Mouse (Mus musculus): ENCODE measurements around the gene Lrrc71. TPM values are rescaled to one million over a fixed set of nuclear protein-coding genes. Genes with fewer than 3 reads are reported as not detected.
A peak's percentile ranks its signal among the peaks of the same experiment; 100 is the strongest.

Lrrc71 gene
- polyA plus RNA-seq, 1 experiment: not detected

GRCm38 (mm10) chr3:87749036-87749435 is 611 bp upstream of the Lrrc71 start:
- no peak overlapping the region for H3K27ac ChIP-seq (replicated peaks; ENCODE audit: low read depth, low read length)
- no peaks in the 10 kb centered on the region; the same call in 1 of the 2 replicates for H3K4me1 ChIP-seq (ENCODE audit: control insufficient read depth, insufficient read depth, insufficient read length, low read length)
- no peak overlapping the region for H3K4me3 ChIP-seq (ENCODE audit: insufficient read depth, low read depth, low read length)

- Histone ChIP-seq H3K4me1 (ENCODE audit: control insufficient read depth, insufficient read depth, insufficient read length, low read length) (no peaks in the 10 kb centered on the region; the same call in 1 of the 2 replicates), H3K4me3 (ENCODE audit: insufficient read depth, low read depth, low read length) (no peak overlapping the region), H3K27ac (replicated peaks; ENCODE audit: low read depth, low read length) (no peak overlapping the region)
These were observed 3.3 kb downstream of the Lrrc71 start for GRCm38 (mm10) chr3:87745036-87745659.

- Histone ChIP-seq H3K27ac (replicated peaks; ENCODE audit: low read depth, low read length) (no peak overlapping the region), H3K4me1 (ENCODE audit: control insufficient read depth, insufficient read depth, insufficient read length, low read length) (no peaks in the 10 kb centered on the region; the same call in 1 of the 2 replicates), H3K4me3 (ENCODE audit: insufficient read depth, low read depth, low read length) (no peak overlapping the region)
These were observed 4.5 kb downstream of the Lrrc71 start for GRCm38 (mm10) chr3:87743927-87744326.

- H3K4me3 ChIP-seq (ENCODE audit: insufficient read depth, low read depth, low read length): no peak overlapping the region
- H3K4me1 ChIP-seq (ENCODE audit: control insufficient read depth, insufficient read depth, insufficient read length, low read length): no peaks in the 10 kb centered on the region; the same call in 1 of the 2 replicates
- H3K27ac ChIP-seq (replicated peaks; ENCODE audit: low read depth, low read length): no peak overlapping the region
These were observed 5.7 kb downstream of the Lrrc71 start for GRCm38 (mm10) chr3:87742735-87743134.

- Histone ChIP-seq H3K4me1 (ENCODE audit: control insufficient read depth, insufficient read depth, insufficient read length, low read length) (no peaks in the 10 kb centered on the region; the same call in 1 of the 2 replicates), H3K27ac (replicated peaks; ENCODE audit: low read depth, low read length) (no peak overlapping the region), H3K4me3 (ENCODE audit: insufficient read depth, low read depth, low read length) (no peak overlapping the region)
These were observed 6.4 kb downstream of the Lrrc71 start for GRCm38 (mm10) chr3:87742013-87742412.

- H3K27ac ChIP-seq (replicated peaks; ENCODE audit: low read depth, low read length): no peak overlapping the region
- H3K4me3 ChIP-seq (ENCODE audit: insufficient read depth, low read depth, low read length): no peak overlapping the region
- no peaks in the 10 kb centered on the region for H3K4me1 ChIP-seq (ENCODE audit: control insufficient read depth, insufficient read depth, insufficient read length, low read length)
These were observed 9.5 kb downstream of the Lrrc71 start for GRCm38 (mm10) chr3:87738906-87739305.

GRCm38 (mm10) chr3:87735335-87735734 is 13.1 kb downstream of the Lrrc71 start:
- H3K4me1 ChIP-seq (ENCODE audit: control insufficient read depth, insufficient read depth, insufficient read length, low read length): peaks cover 2% of the 10 kb centered on the region; the same call in 1 of the 2 replicates
- H3K27ac ChIP-seq (replicated peaks; ENCODE audit: low read depth, low read length): no peak overlapping the region
- H3K4me3 ChIP-seq (ENCODE audit: insufficient read depth, low read depth, low read length): no peak overlapping the region

GRCm38 (mm10) chr3:87733984-87734761 is 14.3 kb downstream of the Lrrc71 start:
- H3K27ac ChIP-seq (replicated peaks; ENCODE audit: low read depth, low read length): peak overlapping the region; percentile 84
- peaks cover 2% of the 10 kb centered on the region; the same call in 1 of the 2 replicates for H3K4me1 ChIP-seq (ENCODE audit: control insufficient read depth, insufficient read depth, insufficient read length, low read length)
- peak overlapping the region; percentile 46 for H3K4me3 ChIP-seq (ENCODE audit: insufficient read depth, low read depth, low read length)

GRCm38 (mm10) chr3:87733098-87733497 is 15.3 kb downstream of the Lrrc71 start:
- H3K27ac ChIP-seq (replicated peaks; ENCODE audit: low read depth, low read length): no peak overlapping the region
- H3K4me1 ChIP-seq (ENCODE audit: control insufficient read depth, insufficient read depth, insufficient read length, low read length): peaks cover 2% of the 10 kb centered on the region; the same call in 1 of the 2 replicates
- H3K4me3 ChIP-seq (ENCODE audit: insufficient read depth, low read depth, low read length): no peak overlapping the region

- no peak overlapping the region for H3K4me3 ChIP-seq (ENCODE audit: insufficient read depth, low read depth, low read length)
- H3K27ac ChIP-seq (replicated peaks; ENCODE audit: low read depth, low read length): no peak overlapping the region
- peaks cover 2% of the 10 kb centered on the region; the same call in 1 of the 2 replicates for H3K4me1 ChIP-seq (ENCODE audit: control insufficient read depth, insufficient read depth, insufficient read length, low read length)
These were observed 19.7 kb downstream of the Lrrc71 start for GRCm38 (mm10) chr3:87728696-87729095.

GRCm38 (mm10) chr3:87726191-87726590 is 22.2 kb downstream of the Lrrc71 start:
- Histone ChIP-seq H3K4me3 (ENCODE audit: insufficient read depth, low read depth, low read length) (no peak overlapping the region), H3K4me1 (ENCODE audit: control insufficient read depth, insufficient read depth, insufficient read length, low read length) (no peaks in the 10 kb centered on the region), H3K27ac (replicated peaks; ENCODE audit: low read depth, low read length) (no peak overlapping the region)

- Histone ChIP-seq H3K4me3 (ENCODE audit: insufficient read depth, low read depth, low read length) (no peak overlapping the region), H3K4me1 (ENCODE audit: control insufficient read depth, insufficient read depth, insufficient read length, low read length) (no peaks in the 10 kb centered on the region), H3K27ac (replicated peaks; ENCODE audit: low read depth, low read length) (no peak overlapping the region)
These were observed 22.8 kb downstream of the Lrrc71 start for GRCm38 (mm10) chr3:87725396-87726160.

GRCm38 (mm10) chr3:87724556-87724955 is 23.9 kb downstream of the Lrrc71 start:
- Histone ChIP-seq H3K4me3 (ENCODE audit: insufficient read depth, low read depth, low read length) (no peak overlapping the region), H3K27ac (replicated peaks; ENCODE audit: low read depth, low read length) (no peak overlapping the region), H3K4me1 (ENCODE audit: control insufficient read depth, insufficient read depth, insufficient read length, low read length) (no peaks in the 10 kb centered on the region)

- Histone ChIP-seq H3K4me1 (ENCODE audit: control insufficient read depth, insufficient read depth, insufficient read length, low read length) (peaks cover 2% of the 10 kb centered on the region; the same call in 1 of the 2 replicates), H3K27ac (replicated peaks; ENCODE audit: low read depth, low read length) (no peak overlapping the region), H3K4me3 (ENCODE audit: insufficient read depth, low read depth, low read length) (no peak overlapping the region)
These were observed 29.9 kb downstream of the Lrrc71 start for GRCm38 (mm10) chr3:87718525-87718924.
